Mouse (Mus musculus) adrenal gland, postnatal 10 days (tissue): ENCODE measurements around the gene Nsrp1. TPM values are rescaled to one million over a fixed set of nuclear protein-coding genes. Genes with fewer than 3 reads are reported as not detected.
"Not testable (repeated sequence)": the region's sequence is repeated elsewhere in the genome, so short reads cannot be mapped to it uniquely, and the experiment has no call there.

Experiments used
- DNase-seq: peaks from one replicate; pipeline ENCODE4 v3.0.0; 2021; ENCODE audit warnings: mixed read lengths
- long read RNA-seq, 2 experiments: library from polyadenylated mRNA; stranded (forward); transcript quantifications; one replicate each; pipeline ENCODE4 v2.0.0; 2021
- total RNA-seq, 2 experiments: library from RNA; stranded (reverse); gene quantifications; 2 replicates each; pipeline ENCODE4 v1.2.3; 2021

Nsrp1 gene
- total RNA-seq: 10 to 100 TPM; 23.7 to 24.4 TPM
- long read RNA-seq, experiment 1, transcript Nsrp1-201 (7 exons, 3,114 nt): major isoform, 21 of 35 reads
- long read RNA-seq, experiment 1, partial matches to known transcripts: 10 of 35 reads
- long read RNA-seq, experiment 1, other reads (novel, unspliced or antisense): 4 of 35 reads
- long read RNA-seq, experiment 2, transcript Nsrp1-201 (7 exons, 3,114 nt): major isoform, 20 of 27 reads
- long read RNA-seq, experiment 2, partial matches to known transcripts: 1 of 27 reads
- long read RNA-seq, experiment 2, other reads (novel, unspliced or antisense): 6 of 27 reads

GRCm38 (mm10) chr11:77078273-77079134 is at the start of gene Nsrp1:
Nsrp1 (minus strand) TSS chr11:77078435.
- peak; percentile 95 for DNase-seq

GRCm38 (mm10) chr11:77111141-77111540 is 32.9 kb upstream of the Nsrp1 start:
- no peak for DNase-seq

- no peak for DNase-seq
Measured at GRCm38 (mm10) chr11:77108442-77108841, 30.2 kb upstream of the Nsrp1 start.

- DNase-seq: not testable (repeated sequence)
Measured at GRCm38 (mm10) chr11:77107872-77108271, 29.6 kb upstream of the Nsrp1 start.

- DNase-seq: no peak
Measured at GRCm38 (mm10) chr11:77106961-77107360, 28.7 kb upstream of the Nsrp1 start.

GRCm38 (mm10) chr11:77100137-77100937 is 22.1 kb upstream of the Nsrp1 start:
- peak; percentile 92 for DNase-seq

- no peak for DNase-seq
Measured at GRCm38 (mm10) chr11:77098332-77098972, 20.2 kb upstream of the Nsrp1 start.

GRCm38 (mm10) chr11:77096991-77097390 is 18.8 kb upstream of the Nsrp1 start:
- DNase-seq: no peak

GRCm38 (mm10) chr11:77096581-77096980 is 18.3 kb upstream of the Nsrp1 start:
- no peak for DNase-seq

- no peak for DNase-seq
Measured at GRCm38 (mm10) chr11:77095206-77095605, 17.0 kb upstream of the Nsrp1 start.

- no peak for DNase-seq
Measured at GRCm38 (mm10) chr11:77094136-77094535, 15.9 kb upstream of the Nsrp1 start.

- peak; percentile 66 for DNase-seq
Measured at GRCm38 (mm10) chr11:77093208-77093607, 15.0 kb upstream of the Nsrp1 start.

- no peak for DNase-seq
Measured at GRCm38 (mm10) chr11:77089162-77089561, 10.9 kb upstream of the Nsrp1 start.

GRCm38 (mm10) chr11:77087004-77087403 is 8.8 kb upstream of the Nsrp1 start:
- DNase-seq: no peak

GRCm38 (mm10) chr11:77084001-77084682 is 5.9 kb upstream of the Nsrp1 start:
- no peak for DNase-seq

- DNase-seq: no peak
Measured at GRCm38 (mm10) chr11:77079361-77079760, 1.1 kb upstream of the Nsrp1 start.

- DNase-seq: peak; percentile 40
Measured at GRCm38 (mm10) chr11:77077792-77078191, 443 bp downstream of the Nsrp1 start.

GRCm38 (mm10) chr11:77077331-77077730 is 904 bp downstream of the Nsrp1 start:
- not testable (repeated sequence) for DNase-seq

- DNase-seq: peak; percentile 50
Measured at GRCm38 (mm10) chr11:77070721-77071120, 7.5 kb downstream of the Nsrp1 start.

- DNase-seq: no peak
Measured at GRCm38 (mm10) chr11:77068825-77069224, 9.4 kb downstream of the Nsrp1 start.

GRCm38 (mm10) chr11:77063406-77063805 is 14.8 kb downstream of the Nsrp1 start:
- no peak for DNase-seq
